Mouse (Mus musculus) fibroblast of lung, adult 2 months (primary cell): ENCODE results near the gene Cavin1.

Experiments used
- DNase-seq: peaks from one replicate; pipeline ENCODE4 v3.0.0-alpha.2; 2011; ENCODE audit warnings: low read depth

Gene Cavin1

GRCm38 (mm10) chr11:100981236-100981635 is 10.5 kb upstream of the Cavin1 start:
- no peak for DNase-seq

DNA sequence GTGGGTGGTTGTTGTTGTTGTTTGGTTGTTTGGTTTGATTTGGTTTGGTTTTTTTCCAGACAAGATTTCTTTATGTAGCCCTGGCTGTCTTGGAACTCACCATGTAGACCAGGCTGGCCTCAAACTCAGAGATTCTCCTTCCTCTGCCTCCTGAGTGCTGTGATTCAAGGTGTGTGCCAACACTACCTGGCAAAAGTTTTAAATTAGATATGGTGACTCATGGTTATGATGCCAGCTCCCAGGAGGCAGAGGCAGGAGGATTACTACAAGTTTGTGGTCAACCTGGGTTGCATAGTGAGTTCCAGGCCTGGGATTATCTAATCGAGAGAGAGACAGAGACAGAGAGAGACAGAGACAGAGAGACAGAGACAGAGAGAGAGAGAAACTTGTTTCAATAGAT is 9.8 kb upstream of the Cavin1 start:
- DNase-seq: no peak

DNA sequence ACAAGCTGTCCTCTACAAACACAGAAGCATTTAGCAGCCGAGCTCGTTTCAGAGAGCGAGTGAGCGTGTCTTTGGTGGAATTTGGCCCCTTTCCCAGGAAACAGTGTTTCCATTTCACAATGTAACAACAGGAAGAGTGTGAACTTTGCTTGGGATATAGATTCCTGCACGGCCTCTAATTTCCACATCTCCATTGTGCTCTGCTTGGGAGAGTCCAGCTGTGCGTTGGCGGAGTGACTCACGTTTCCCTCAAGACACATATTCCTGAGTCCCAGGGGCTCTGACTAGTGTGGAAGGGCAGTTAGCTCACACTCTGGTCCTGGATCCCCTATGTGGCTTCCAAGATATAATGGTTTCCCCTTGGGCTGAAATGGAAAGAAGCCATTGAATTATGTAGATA is 9.2 kb upstream of the Cavin1 start:
- DNase-seq: peak; percentile 84

DNA sequence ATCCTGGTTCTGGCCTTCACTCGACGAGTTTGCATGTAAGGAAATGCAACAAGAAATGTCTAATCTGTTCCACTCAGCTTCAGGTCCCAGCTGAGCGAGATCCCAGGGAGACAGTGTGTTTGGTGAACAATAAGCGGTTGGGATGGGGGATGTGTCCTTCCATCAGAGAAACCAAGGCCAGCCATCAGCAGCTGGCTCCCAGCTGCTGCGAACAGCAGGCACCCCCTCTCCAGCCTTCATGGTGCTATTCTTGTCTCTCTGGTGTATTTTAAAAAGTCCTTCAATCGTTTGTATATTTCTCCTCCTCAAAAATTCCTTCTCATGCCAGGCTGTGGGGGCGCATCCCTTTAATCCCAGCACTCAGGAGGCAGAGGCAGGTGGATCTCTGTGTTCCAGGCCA is 4.6 kb upstream of the Cavin1 start:
- no peak for DNase-seq

DNA sequence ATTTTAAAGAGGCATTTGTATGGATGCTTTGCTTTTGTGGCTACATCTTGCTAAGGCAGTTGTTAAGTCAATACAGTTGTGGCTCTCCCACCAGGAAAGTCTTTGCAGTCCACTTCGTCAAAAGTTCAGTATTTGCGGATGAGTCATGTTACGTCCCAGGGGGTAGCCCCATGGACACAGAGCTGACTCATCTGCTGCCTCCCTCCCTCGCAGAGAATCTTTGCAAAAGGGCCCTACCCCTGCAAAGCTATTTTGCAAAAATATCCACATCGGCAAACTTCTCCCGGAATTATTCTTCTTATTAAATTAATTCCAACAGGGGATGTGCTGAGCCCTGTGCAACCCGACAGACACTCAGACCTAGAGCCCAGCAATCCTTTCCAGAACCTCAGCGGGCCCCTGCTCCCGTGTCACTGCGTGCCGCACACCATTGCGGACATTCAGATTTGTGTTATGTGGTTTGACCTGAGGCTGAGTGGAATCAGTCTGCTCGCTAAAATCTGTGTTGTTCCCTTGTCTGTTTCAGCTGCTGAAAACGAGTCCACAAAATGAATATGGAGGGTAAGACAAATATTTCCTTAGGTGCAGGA is 3.8 kb upstream of the Cavin1 start:
- no peak for DNase-seq

- DNase-seq: no peak
Measured at GRCm38 (mm10) chr11:100973245-100973644, 2.6 kb upstream of the Cavin1 start.

DNA sequence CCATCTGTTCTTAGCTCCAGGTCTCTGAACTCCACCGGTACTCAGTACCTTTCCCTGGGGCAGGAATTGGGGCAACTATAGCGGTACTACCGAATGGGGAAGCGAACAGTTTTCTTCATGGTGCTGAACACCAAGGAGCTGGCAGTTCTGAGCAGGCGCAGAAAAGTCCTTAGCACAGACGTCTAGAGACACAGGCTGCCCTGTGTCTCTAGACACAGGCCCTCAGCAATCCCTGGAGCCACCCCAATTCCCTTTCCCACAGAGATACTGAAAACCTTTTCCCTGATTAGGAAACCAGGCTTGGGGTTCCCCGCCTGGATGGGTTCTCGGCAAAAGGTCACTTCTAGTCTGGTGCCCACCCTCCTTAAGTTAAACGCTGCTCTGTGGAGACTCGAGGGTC is 768 bp upstream of the Cavin1 start:
- DNase-seq: no peak

DNA sequence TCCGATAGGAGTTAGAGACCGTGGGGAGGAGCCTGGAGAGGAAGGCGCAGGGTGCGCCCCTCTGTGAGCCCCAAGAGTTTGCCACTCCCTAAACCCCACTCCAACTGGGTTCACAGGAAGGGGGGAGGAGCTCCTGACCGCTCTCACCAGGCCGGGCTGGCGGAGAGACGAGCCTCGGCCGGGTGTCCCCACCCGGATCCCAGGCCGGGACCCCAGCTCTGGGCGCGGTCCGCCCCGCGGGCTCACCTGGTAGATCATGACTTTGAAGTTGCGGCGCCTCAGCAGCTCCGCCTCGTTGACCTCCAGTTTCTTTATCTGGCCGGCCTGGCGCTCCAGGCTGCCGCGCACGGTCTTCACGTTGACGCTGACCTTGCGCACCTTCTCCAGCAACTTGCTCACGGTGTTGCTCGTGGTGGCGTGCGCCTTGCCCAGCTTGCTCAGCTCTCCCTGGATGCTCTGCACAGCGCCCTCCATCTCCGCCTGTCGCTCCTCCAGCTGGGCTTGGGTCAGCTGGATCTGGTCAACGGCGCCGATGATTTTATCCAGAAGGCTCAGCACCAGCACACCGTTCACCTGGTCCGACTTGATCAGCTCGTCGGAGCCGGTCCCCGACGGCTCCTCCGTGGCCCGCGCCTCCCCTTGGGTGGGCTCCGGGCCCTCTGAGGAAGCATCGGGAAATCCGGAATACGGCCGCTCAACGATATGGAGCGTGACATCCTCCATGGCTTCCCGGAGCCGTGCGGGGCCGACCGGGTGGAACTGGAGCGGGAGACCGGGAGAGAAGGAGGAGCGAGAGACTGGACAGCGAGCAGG is 737 bp downstream of the Cavin1 start:
- no peak for DNase-seq

- DNase-seq: no peak
Measured at GRCm38 (mm10) chr11:100969189-100969743, 1.4 kb downstream of the Cavin1 start.

DNA sequence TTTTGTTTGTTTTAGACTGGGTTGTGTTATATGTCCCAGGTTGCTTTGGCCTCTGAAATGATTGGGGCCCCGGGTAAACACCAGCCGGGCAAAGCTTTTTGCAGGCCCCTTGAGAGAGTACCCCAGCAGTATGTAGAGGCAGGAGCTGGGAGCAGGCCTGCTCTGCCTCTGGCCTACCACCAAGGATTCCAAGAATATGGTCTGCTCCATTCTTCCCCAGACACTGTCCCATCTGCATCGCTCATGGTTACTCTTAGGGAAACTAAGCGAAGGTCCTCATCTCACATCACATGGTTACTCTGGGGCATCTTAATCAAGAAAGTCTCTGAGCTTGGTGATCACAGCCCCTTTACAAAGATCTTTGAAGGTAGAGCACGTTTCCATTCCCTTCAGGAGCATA is 2.2 kb downstream of the Cavin1 start:
- DNase-seq: no peak

GRCm38 (mm10) chr11:100967881-100968420 is 2.7 kb downstream of the Cavin1 start:
- no peak for DNase-seq

DNA sequence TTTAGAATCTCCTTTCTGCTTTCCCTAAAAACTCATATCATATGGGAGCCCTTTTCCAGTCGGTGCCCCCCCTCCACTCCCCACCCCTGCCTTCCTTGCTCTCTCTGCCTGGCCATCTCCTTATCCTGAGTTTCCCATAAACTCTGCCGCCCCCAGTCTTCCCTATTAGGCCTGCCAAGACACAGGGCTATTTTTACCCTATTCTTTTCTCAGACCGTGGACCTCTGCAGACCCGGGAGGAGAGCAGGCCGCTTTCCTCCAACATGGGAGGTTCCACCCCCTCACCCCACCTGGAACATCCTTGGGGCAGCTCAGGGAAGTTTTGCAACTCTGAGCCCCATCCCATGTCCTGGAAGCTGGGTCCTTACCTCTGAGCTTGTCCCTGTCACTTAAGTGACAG is 3.3 kb downstream of the Cavin1 start:
- no peak for DNase-seq

DNA sequence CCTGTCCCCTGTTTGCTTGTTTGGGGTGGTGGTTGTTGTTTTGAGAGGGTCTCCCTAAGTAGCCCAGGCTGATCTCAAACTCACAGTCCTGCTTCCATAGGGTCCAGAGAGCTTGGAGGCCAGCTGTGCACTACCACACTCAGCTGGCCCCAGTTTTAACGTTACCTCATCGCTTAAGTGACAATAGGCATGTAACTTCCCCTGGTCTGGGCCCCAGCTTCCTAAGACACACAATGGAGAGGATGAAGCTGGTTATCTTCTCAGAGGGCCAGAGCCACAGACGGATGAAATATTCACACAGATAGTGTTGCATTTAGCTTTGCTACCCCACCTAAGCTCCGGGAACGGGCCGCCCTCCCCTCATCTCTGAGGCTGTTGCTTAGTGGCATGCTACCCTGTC is 4.9 kb downstream of the Cavin1 start:
- DNase-seq: no peak

DNA sequence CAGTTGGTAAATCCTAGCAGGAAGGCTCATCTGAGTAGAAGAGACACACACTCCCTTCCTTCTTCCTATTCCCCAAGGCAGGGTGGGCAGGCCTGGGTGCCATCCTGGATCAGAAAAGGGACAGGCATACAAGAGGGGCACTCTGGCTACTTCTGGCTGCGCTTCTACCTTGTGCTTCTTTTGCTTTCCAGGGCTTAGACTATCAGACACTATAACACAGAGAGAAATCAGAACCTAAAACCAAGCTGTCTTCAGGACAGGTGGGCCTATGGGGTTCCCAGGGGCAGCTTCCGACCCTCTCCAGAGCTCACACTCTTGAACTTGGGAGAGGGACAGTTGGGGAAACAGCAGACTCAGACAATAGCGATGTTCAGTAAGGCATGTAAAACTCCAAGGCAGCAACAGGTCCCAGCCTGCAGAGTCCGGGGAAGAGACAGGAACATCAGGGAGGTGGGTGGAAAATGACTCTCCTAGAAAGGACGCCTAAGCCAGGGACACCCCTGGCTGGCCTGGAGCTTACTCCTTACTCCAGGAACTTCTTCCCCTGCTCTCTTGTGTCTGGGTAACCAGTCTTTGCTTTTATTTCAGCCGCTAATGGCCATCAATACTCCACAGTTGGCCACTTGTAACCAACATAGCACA is 5.7 kb downstream of the Cavin1 start:
- no peak for DNase-seq

- DNase-seq: no peak
Measured at GRCm38 (mm10) chr11:100964180-100964579, 6.5 kb downstream of the Cavin1 start.

- DNase-seq: no peak
Measured at GRCm38 (mm10) chr11:100963647-100964046, 7.0 kb downstream of the Cavin1 start.

DNA sequence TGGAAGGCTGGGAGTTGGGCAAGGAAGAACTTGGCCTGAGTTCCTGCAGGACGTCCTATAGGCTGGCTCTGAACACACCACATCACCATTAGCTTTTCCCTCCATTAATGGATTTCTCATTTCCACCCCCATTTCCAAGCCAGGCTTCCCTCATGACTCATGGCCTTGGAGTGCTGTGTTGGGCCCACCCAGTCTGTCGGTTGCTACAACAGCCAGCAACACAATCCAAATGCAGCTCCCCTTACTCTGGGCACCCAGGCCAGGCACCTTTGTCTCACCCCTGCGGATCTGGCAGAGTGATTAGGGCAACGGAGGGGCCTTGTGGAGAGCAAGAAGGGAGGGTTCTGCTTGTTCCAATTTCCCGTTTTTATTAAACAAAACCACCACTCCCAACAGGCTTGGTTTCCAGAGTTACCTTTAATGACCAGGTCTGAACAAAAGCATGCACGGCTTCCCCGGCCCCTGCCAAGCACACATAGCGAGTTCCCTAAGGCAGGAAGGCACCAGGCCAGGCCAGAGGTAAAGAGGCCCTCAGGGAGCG is 8.2 kb downstream of the Cavin1 start:
- no peak for DNase-seq

- no peak for DNase-seq
Measured at GRCm38 (mm10) chr11:100960540-100960939, 10.1 kb downstream of the Cavin1 start.

GRCm38 (mm10) chr11:100959826-100960225 is 10.9 kb downstream of the Cavin1 start:
- no peak for DNase-seq

DNA sequence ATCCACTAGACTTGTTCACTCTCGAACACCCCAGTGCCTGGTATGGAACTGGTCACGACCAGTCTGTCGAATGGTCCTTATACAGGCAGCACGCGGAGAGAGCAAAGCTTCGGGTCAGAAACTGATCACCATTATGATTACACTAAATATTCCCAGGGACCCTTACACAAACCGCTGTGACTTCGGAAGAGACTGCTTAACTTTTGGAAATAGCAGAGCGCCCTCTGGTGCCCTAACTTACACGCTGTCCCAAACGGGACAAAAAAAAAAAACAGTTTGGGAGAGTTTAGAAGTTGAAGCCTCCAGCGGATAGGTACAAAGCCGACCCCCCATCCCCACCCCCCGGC is 11.2 kb downstream of the Cavin1 start:
- DNase-seq: no peak

DNA sequence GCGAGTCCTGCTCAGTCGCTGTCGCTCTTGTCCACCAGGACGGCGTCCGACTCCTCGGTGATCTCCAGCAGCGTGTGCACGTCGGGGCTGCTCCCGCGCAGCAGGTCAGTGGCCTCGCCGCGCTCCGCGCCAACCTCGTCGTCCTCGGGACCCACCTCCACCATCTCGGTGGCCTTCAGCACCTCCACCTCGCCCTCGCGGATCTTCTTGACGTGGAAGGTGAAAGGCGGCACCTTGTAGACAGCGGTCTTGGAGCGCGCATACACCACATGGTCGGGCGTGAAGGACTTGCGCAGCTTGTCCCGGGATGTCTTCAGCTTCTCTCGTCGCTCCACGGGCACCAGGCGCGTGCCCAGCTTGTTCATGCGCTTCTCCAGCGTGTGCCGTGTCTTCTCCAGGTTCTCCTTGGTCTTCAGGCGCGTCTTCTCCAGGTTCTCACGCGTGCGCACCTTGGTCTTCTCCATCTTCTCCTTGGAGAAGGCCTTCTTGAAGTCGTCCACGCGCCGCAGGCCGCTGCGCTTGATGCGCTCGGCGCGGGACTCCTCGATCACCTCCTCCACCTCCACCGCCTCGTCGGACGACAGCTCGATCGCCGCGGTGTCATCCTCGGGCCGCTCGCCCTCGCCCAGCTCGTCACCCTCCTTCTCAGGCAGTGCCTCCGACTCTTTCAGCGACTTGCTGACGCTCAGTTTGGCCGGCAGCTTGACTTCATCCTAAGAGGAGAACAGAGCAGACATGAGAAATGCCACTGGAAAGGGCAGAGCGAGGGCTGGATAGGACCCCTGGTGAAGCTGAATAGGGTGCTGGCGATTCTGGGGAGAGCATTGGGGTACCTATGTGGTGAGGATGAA is 11.8 kb downstream of the Cavin1 start:
- no peak for DNase-seq
